Mouse (Mus musculus) midbrain, embryonic 16.5 days (tissue): ENCODE measurements around the gene A130010J15Rik. TPM values are rescaled to one million over a fixed set of nuclear protein-coding genes. Genes with fewer than 3 reads are reported as not detected.

Source experiments
- ATAC-seq: fragments of 200-750 bp; cut with Nextera tagmentation; 2 replicates; pipeline ENCODE4 v1.8.0; 2017; ENCODE audit warnings: moderate TSS enrichment
- H3K27ac ChIP-seq: fragments of 300-500 bp; sonication (generic); 2 replicates; pipeline ENCODE4 v1.5.1; 2014; ENCODE audit warnings: mild to moderate bottlenecking, low read length, mixed read lengths
- H3K27me3 ChIP-seq: fragments of 300-500 bp; sonication (generic); 2 replicates; pipeline ENCODE4 v1.6.1; 2014; ENCODE audit warnings: low read depth, low read length, mixed read lengths; ENCODE audit not compliant: control insufficient read depth, insufficient read depth
- H3K36me3 ChIP-seq: fragments of 300-500 bp; sonication (generic); 2 replicates; pipeline ENCODE4 v1.6.1; 2014; ENCODE audit warnings: mild to moderate bottlenecking, low read length, moderate library complexity, mixed read lengths; ENCODE audit not compliant: control insufficient read depth, insufficient read depth
- H3K4me1 ChIP-seq: fragments of 300-500 bp; sonication (generic); 2 replicates; pipeline ENCODE4 v1.6.1; 2014; ENCODE audit warnings: mild to moderate bottlenecking, low read length, mixed read lengths; ENCODE audit not compliant: control insufficient read depth, insufficient read depth
- H3K4me2 ChIP-seq: fragments of 300-500 bp; sonication (generic); 2 replicates; pipeline ENCODE4 v1.6.1; 2014; ENCODE audit warnings: mild to moderate bottlenecking, low read length, mixed read lengths
- H3K4me3 ChIP-seq: fragments of 300-500 bp; sonication (generic); 2 replicates; pipeline ENCODE4 v1.5.1; 2014; ENCODE audit warnings: low read depth, mild to moderate bottlenecking, low read length, moderate library complexity, mixed read lengths
- H3K9ac ChIP-seq: fragments of 300-500 bp; sonication (generic); 2 replicates; pipeline ENCODE4 v1.6.1; 2014; ENCODE audit warnings: low read depth, low read length, mixed read lengths
- H3K9me3 ChIP-seq: fragments of 300-500 bp; sonication (generic); replicated peaks from 2 replicates; pipeline ENCODE4 v1.6.1; 2014; ENCODE audit warnings: mild to moderate bottlenecking, low read length, mixed read lengths; ENCODE audit not compliant: control insufficient read depth, poor library complexity, severe bottlenecking
- WGBS: fragments of 180-500 bp; shearing (Covaris S2); extraction: QIAGEN DNeasy Blood & Tissue Kit; methylation state at CpG from one replicate; pipeline ENCODE4 v1.1.7; 2014; 5-methylcytosine and 5-hydroxymethylcytosine counted together
- polyA plus RNA-seq: library from polyadenylated mRNA; unstranded; fragments of >200 nt; fragmentation: Nextera tagmentation; extraction: Ambion mirVana; gene quantifications from 2 replicates; pipeline ENCODE4 v1.2.1, GENCODE M21; 2015

A130010J15Rik gene
- polyA plus RNA-seq, result 12.6 and 12.9 TPM in 2 replicates

DNA sequence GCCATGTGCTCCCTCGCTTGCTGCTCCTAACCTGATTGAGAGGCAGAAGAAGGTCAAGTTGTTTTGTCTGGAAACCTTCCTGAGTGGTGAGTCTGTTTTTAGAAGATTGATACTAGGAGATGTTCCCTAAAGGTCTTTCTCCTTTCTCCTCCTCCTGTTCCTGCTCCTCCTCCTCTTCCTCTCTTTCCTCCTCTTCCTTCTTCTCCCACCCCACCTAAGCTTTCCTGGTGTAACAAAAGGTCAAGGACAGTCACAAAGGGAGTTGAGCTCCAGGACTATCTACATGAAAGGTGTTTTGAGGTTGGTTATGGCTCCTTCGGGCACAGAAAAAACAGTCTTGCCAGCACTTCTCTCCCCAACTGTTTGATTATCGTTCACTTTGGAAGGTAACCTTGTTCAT lies at the start of gene A130010J15Rik:
TSS of gene A130010J15Rik (plus strand) at position 301 of the 400 bp plus-strand sequence.
- Histone ChIP-seq H3K4me2 (no peak within 1 kb of the TSS), H3K4me3 (no peak within 1 kb of the TSS), H3K27me3 (no peaks in the 10 kb centered on the region), H3K36me3 (no peaks in the 10 kb centered on the region), H3K4me1 (peaks cover 12% of the 10 kb centered on the region; the same call in 1 of the 2 replicates), H3K9me3 (no peaks in the 10 kb centered on the region), H3K9ac (no peak within 1 kb of the TSS), H3K27ac (no peak within 1 kb of the TSS)
- 89% methylated on average over 3 of the region's 3 CpGs for WGBS
- no peak for ATAC-seq

DNA sequence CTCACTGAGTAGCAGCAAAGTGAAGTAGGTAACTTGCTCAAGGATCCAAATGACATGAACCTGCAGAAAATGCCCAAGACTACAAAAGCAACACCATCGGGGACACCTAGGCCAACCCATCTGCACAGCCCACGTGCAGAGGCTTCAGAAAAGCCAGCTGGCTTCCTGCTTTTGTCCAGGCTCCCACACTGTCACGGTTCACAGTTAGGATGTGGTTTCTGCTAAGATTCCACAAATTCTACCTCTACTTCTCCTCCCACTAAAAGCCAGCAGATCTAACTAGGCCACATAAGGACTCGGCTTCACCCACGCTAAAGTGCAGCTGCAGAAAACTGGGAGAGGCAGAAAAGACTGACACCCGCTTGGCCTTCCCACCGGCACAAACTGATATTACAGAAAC lies 45.1 kb upstream of the A130010J15Rik start:
- no peak for ATAC-seq
- WGBS, result 94% methylated on average over 7 of the region's 7 CpGs
- no peaks in the 10 kb centered on the region for H3K27me3 ChIP-seq
- H3K4me1 ChIP-seq, result no peaks in the 10 kb centered on the region
- H3K27ac ChIP-seq, result no peak overlapping the region
- no peak overlapping the region for H3K4me3 ChIP-seq
- no peak overlapping the region for H3K9ac ChIP-seq
- no peak overlapping the region for H3K4me2 ChIP-seq
- H3K9me3 ChIP-seq, result no peaks in the 10 kb centered on the region
- peaks cover 53% of the 10 kb centered on the region for H3K36me3 ChIP-seq

DNA sequence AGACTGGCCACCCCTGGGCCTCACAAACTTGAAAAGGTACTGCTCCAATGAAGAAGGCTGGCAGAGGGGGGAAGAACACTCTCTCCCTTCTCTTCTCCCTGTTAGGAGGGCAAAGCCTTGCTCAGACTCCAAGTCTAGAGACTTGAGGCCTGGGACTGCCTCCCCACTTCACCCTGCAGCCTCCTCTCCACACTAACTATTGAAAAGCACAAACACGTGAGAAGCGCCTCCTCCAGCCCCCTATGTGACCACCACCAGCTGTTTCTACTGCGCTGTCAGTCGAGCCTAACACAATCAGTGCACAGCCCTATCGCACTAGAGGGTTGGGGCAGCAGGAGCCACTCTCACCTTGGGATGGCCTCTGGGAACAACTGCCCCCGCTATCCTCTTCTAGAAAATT lies 44.6 kb upstream of the A130010J15Rik start:
- Histone ChIP-seq H3K4me1 (0 out of 2 replicates have a peak, but pooled peaks cover 3% of the 10 kb centered on the region), H3K4me2 (no peak overlapping the region), H3K36me3 (peaks cover 48% of the 10 kb centered on the region), H3K27me3 (no peaks in the 10 kb centered on the region), H3K9ac (no peak overlapping the region), H3K4me3 (no peak overlapping the region), H3K9me3 (no peaks in the 10 kb centered on the region), H3K27ac (no peak overlapping the region)
- no peak for ATAC-seq
- 99% methylated on average over 6 of the region's 6 CpGs for WGBS

DNA sequence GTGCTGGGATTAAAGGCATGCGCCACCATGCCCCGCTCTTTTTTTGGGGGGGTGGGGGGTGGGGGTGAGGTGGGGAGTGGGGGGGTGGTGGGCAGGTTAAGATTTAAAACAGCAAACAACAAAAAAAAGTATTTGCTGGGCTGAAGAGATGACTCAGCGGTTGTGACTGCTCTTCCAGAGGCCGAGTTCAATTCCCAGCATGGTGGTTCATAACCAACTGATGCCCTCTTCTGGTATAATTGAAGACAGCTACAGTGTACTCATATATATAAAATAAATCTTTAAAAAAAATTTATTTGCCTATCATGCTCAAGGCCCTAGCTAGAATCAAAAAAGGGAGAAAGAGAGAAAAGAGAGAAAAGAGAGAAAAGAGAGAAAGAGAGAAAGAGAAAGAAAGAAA lies 42.0 kb upstream of the A130010J15Rik start:
- H3K36me3 ChIP-seq, result peaks cover 32% of the 10 kb centered on the region

DNA sequence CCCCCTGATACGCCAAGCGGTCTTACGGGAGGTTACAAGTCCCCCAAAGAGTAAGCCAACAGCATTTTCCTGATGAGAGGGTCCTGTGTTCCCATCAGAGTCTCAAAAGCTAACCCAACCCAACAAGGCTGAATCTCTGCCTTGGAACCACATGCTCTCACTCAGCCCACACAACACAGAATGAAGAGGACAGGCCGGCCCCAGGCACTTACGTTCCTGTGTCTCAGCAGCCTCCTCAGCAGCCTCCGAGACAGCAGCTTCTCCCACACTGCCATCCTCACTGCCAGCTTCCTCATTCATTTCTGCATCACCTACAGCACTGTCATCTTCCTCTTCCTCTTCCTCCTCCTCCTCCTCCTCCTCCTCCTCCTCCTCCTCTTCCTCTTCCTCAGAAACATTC lies 39.8 kb upstream of the A130010J15Rik start:
- ATAC-seq, result no peak
- Histone ChIP-seq H3K4me3 (no peak overlapping the region), H3K27ac (no peak overlapping the region), H3K9ac (no peak overlapping the region), H3K9me3 (no peaks in the 10 kb centered on the region), H3K4me2 (no peak overlapping the region), H3K27me3 (no peaks in the 10 kb centered on the region), H3K4me1 (peaks cover 14% of the 10 kb centered on the region), H3K36me3 (peaks cover 12% of the 10 kb centered on the region)
- 94% methylated on average over 6 of the region's 6 CpGs for WGBS

More for the DNA sequence above, 42.0 kb upstream of the A130010J15Rik start:
- Histone ChIP-seq H3K27me3 (no peaks in the 10 kb centered on the region), H3K9ac (no peak overlapping the region), H3K4me3 (no peak overlapping the region), H3K4me1 (peaks cover 14% of the 10 kb centered on the region), H3K27ac (no peak overlapping the region), H3K9me3 (no peaks in the 10 kb centered on the region), H3K4me2 (no peak overlapping the region)
- ATAC-seq, result no peak
- 74% methylated on average over 4 of the region's 4 CpGs for WGBS

DNA sequence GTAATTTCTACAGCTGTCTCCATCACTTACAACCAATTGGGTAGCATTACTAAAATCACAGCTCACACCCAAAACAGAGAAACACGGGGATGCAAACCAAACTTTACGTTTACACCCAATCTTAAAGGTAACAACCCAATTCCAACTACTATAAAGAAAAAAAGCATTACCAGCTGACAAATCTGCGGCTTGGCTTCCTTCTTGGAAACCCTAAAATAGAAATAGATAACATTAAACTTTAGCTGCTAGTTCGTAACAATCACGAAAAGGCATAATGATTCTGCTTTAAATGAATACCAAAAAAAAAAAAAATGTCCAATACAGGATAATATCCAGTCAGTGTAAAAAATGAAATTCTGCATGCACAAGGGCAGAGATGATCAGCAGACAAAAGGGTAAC lies 38.5 kb upstream of the A130010J15Rik start:
- H3K9me3 ChIP-seq, result no peaks in the 10 kb centered on the region
- H3K9ac ChIP-seq, result peak overlapping the region; percentile 66
- peak overlapping the region; percentile 70 for H3K4me2 ChIP-seq
- H3K27me3 ChIP-seq, result no peaks in the 10 kb centered on the region
- peak overlapping the region; percentile 67 for H3K4me3 ChIP-seq
- WGBS, result 25% methylated on average over 5 of the region's 5 CpGs
- peaks cover 4% of the 10 kb centered on the region; the same call in 1 of the 2 replicates for H3K36me3 ChIP-seq
- peaks cover 14% of the 10 kb centered on the region for H3K4me1 ChIP-seq
- H3K27ac ChIP-seq, result no peak overlapping the region
- no peak for ATAC-seq

DNA sequence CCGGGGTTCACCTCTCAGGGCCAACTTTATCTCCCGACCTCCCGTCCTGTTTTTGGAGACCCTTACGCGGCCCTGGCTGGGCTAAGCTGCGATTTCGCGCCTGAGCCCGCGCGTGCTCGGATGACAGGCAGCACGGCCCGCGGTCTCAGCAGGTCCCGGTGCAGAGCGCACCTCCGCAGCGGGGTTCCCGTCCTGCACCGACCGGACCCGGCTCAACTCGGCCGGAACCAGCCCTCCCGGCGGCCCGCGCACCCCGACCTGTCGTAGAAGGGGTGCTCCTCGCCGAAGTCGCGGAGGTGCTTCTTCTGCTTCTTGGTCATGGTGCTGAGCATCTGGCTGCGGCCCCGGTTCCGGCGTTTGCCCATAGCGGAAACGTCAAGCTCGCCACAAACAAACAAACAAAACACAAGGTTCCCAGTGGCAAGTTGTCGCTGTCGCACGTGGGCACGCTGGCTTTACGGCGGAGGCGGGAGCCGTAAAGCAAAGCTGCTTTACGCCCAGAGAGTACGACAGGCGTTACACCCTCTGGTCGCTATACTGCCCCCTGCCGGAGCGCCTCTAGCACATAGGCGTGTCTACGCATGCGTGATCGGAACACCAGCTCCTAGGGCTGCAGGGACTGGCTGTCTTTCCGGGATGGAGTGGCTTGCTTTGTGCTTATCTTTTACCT lies 37.9 kb upstream of the A130010J15Rik start, which contains the start of gene Diexf:
TSS of gene Diexf (minus strand) at position 487 of the 670 bp plus-strand sequence.
- H3K9me3 ChIP-seq, result no peaks in the 10 kb centered on the region
- peak within 1 kb of the TSS; percentile 70 for H3K4me2 ChIP-seq
- under 1% methylated on average over 61 of the region's 61 CpGs for WGBS
- H3K9ac ChIP-seq, result peak within 1 kb of the TSS; percentile 68
- peaks cover 14% of the 10 kb centered on the region for H3K4me1 ChIP-seq
- H3K36me3 ChIP-seq, result peaks cover 4% of the 10 kb centered on the region; the same call in 1 of the 2 replicates
- H3K4me3 ChIP-seq, result peak within 1 kb of the TSS; percentile 67
- no peaks in the 10 kb centered on the region for H3K27me3 ChIP-seq
- ATAC-seq, result peak; percentile 92
- peak within 1 kb of the TSS; percentile 82 for H3K27ac ChIP-seq

DNA sequence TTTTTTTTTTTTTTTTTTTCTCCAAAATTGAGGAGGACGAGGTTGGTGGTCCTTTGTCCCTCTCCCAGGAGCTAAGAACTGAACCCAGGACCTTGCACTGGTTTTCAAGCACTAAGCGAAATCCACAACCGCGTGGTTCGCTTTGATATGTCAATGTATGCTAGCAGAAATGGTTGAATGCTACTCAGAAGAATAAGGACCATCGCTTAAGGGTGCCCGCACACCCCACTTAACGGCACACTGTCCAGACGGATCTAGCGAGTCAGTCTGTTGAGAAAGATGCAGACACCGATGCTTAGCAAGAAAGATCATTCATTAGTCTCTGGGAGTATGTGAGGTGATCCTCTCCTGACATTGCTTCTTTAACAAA lies 37.4 kb upstream of the A130010J15Rik start:
- Histone ChIP-seq H3K9me3 (no peaks in the 10 kb centered on the region), H3K4me3 (peak overlapping the region; percentile 67), H3K4me1 (peaks cover 14% of the 10 kb centered on the region), H3K27me3 (no peaks in the 10 kb centered on the region), H3K36me3 (peaks cover 4% of the 10 kb centered on the region; the same call in 1 of the 2 replicates), H3K4me2 (peak overlapping the region; percentile 62), H3K27ac (peak overlapping the region; percentile 82), H3K9ac (peak overlapping the region; percentile 68)
- WGBS, result 24% methylated on average over 11 of the region's 11 CpGs
- peak; percentile 69; the same call in 1 of the 2 replicates for ATAC-seq

DNA sequence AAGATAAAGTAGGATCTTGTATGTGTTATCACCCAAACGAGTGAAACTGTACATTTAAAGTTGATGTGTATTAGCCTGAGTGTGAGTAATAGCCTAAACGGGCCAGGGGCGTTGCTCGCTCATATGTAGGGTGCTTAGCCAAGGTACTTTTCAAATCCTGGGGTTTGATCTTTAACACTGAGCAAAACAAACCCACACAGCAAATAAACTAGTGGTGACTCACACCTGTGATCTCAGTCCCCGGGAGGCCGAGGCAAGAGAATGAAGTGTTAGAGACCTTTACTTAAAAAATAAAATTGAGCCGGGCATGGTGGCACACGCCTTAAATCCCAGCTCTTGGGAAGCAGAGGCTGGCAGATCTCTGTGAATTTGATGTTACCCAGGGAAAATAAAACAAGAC lies 37.0 kb upstream of the A130010J15Rik start:
- peak overlapping the region; percentile 82 for H3K27ac ChIP-seq
- WGBS, result 87% methylated on average over 8 of the region's 8 CpGs
- ATAC-seq, result peak; percentile 22; the same call in 1 of the 2 replicates
- peaks cover 14% of the 10 kb centered on the region for H3K4me1 ChIP-seq
- peak overlapping the region; percentile 68 for H3K9ac ChIP-seq
- H3K9me3 ChIP-seq, result no peaks in the 10 kb centered on the region
- peak overlapping the region; percentile 67 for H3K4me3 ChIP-seq
- H3K36me3 ChIP-seq, result peaks cover 4% of the 10 kb centered on the region; the same call in 1 of the 2 replicates
- H3K4me2 ChIP-seq, result peak overlapping the region; percentile 62
- no peaks in the 10 kb centered on the region for H3K27me3 ChIP-seq
